Mouse (Mus musculus) erythroblast, embryonic 14.5 days (primary cell): ENCODE data around the gene Lurap1l.

ENCODE experiments used
- GATA1 ChIP-seq: IDR thresholded peaks from 2 replicates; pipeline ENCODE4 v1.6.1; 2012; ENCODE audit warnings: low read length, inconsistent platforms, mixed read lengths
- TAL1 ChIP-seq: IDR thresholded peaks from 3 replicates; pipeline ENCODE4 v1.6.1; 2012; ENCODE audit warnings: low read length, inconsistent platforms, mixed read lengths

- TF ChIP-seq GATA1 (no peak), TAL1 (no peak)
Measured at GRCm38 (mm10) chr4:80911706-80912540, 1.5 kb downstream of the Lurap1l start.
